Mouse (Mus musculus) embryonic fibroblast, embryonic 13.5 days (primary cell): ENCODE data around the gene Rbm28. TPM values are rescaled to one million over a fixed set of nuclear protein-coding genes. Genes with fewer than 3 reads are reported as not detected.

Source experiments
- H3K27ac ChIP-seq: 2 replicates; pipeline ENCODE4 v1.5.1; 2012; ENCODE audit warnings: low read length, control low read depth, inconsistent platforms; ENCODE audit not compliant: insufficient read depth
- H3K4me1 ChIP-seq: 2 replicates; pipeline ENCODE4 v1.6.1; 2011; ENCODE audit warnings: low read length; ENCODE audit not compliant: control insufficient read depth, insufficient read depth
- H3K4me3 ChIP-seq: 2 replicates; pipeline ENCODE4 v1.5.1; 2011; ENCODE audit warnings: mild to moderate bottlenecking, control low read depth, low read length; ENCODE audit not compliant: insufficient read depth
- CTCF ChIP-seq: IDR thresholded peaks from 2 replicates; pipeline ENCODE4 v1.5.1; 2011; ENCODE audit warnings: mild to moderate bottlenecking, control low read depth, low read length, moderate library complexity, borderline replicate concordance; ENCODE audit not compliant: insufficient read depth
- POLR2A ChIP-seq: IDR thresholded peaks from 2 replicates; pipeline ENCODE4 v1.6.1; 2011; ENCODE audit warnings: low read depth, mild to moderate bottlenecking, control low read depth, low read length, moderate library complexity
- polyA plus RNA-seq: library from polyadenylated mRNA; stranded (reverse); fragments of >200 nt; gene quantifications from 2 replicates; pipeline ENCODE4 v1.2.4, GENCODE M21; 2011; ENCODE audit warnings: low read depth; ENCODE audit not compliant: missing spikeins, insufficient read length

The Rbm28 gene
- polyA plus RNA-seq, 1 experiment: 44.9 TPM

DNA sequence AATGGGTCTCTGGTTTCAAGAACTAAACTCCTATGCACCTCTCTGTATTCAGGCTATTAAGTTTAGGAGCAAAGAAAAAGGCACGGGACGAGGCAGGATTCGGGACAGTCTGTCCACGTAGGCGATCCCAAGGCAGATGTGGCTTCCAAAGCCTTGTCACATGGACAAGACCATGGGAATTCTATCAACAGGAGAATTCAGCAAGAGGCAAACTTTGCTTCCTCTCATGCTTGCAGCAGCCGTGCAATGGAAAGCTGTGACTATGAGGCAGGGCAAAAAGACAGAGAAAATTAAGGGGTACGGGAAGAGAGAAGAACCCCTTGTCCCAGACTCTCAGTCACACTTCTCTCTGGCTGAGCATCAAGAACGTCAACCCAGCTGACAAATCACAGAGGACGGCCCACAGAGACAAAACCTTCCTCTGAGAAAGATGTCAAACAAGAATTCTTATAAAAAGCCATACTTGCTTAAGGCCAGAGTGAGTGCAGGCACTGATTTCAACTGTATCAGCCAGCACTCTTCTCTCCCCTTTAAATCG is 82.9 kb downstream of the Rbm28 start:
- H3K4me1 ChIP-seq: no peaks in the 10 kb centered on the region
- TF ChIP-seq CTCF: no peak
- TF ChIP-seq POLR2A: no peak
- H3K27ac ChIP-seq: no peak overlapping the region
- H3K4me3 ChIP-seq: no peak overlapping the region

DNA sequence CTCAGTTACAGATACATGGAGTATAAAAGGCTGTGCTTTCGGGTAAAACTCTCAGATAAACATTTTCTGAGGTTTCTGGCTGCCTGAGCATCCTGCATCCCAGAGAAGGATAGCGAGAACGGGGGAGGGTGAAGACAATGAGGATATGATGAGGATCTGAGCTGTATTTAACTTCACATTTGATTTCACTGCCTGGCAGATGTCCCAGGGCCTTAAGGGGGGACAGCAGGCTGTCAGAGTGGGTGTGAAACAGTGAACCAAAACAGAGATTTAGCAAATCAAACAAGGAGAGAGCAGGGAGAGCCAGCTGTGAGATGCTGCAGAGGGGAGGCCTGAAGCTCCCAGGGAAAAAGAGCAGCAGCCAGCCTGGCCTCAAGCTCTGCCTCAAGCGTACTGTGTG is 85.5 kb downstream of the Rbm28 start:
- Histone ChIP-seq H3K27ac (no peak overlapping the region), H3K4me1 (no peaks in the 10 kb centered on the region), H3K4me3 (no peak overlapping the region)
- no peak for TF ChIP-seq CTCF
- no peak for TF ChIP-seq POLR2A

GRCm38 (mm10) chr6:29074133-29074469 is 90.7 kb downstream of the Rbm28 start:
- H3K27ac ChIP-seq: no peak overlapping the region
- no peak for TF ChIP-seq CTCF
- no peak for TF ChIP-seq POLR2A
- no peaks in the 10 kb centered on the region for H3K4me1 ChIP-seq
- no peak overlapping the region for H3K4me3 ChIP-seq

Other genes with a start within 250 kb of the Rbm28 start
- not detected in 2 replicates for gene Lep, start 104.8 kb downstream of the Rbm28 start, polyA plus RNA-seq
- gene Prrt4, start 14.6 kb upstream of the Rbm28 start, polyA plus RNA-seq: 0.16 and 0.33 TPM in 2 replicates
- gene Impdh1, start 51.4 kb upstream of the Rbm28 start, polyA plus RNA-seq: 34.4 and 36.5 TPM in 2 replicates
- 25.3 and 27.6 TPM in 2 replicates for gene Hilpda, start 107.5 kb upstream of the Rbm28 start, polyA plus RNA-seq
- not detected in 2 replicates for gene Fam71f2, start 114.6 kb upstream of the Rbm28 start, polyA plus RNA-seq
- gene Fam71f1, start 154.1 kb upstream of the Rbm28 start, polyA plus RNA-seq: not detected in 2 replicates
- 1,348 and 1,377 TPM in 2 replicates for gene Calu, start 183.1 kb upstream of the Rbm28 start, polyA plus RNA-seq
- gene Opn1sw, start 223.5 kb upstream of the Rbm28 start, polyA plus RNA-seq: 0.40 and 0.78 TPM in 2 replicates
- gene Ccdc136, start 231.3 kb upstream of the Rbm28 start, polyA plus RNA-seq: 25.1 and 26.7 TPM in 2 replicates